Mouse (Mus musculus): ENCODE data around the gene Kazn. TPM values are rescaled to one million over a fixed set of nuclear protein-coding genes. Genes with fewer than 3 reads are reported as not detected.

The Kazn gene
- polyA plus RNA-seq, 1 experiment: 3.7 TPM

DNA sequence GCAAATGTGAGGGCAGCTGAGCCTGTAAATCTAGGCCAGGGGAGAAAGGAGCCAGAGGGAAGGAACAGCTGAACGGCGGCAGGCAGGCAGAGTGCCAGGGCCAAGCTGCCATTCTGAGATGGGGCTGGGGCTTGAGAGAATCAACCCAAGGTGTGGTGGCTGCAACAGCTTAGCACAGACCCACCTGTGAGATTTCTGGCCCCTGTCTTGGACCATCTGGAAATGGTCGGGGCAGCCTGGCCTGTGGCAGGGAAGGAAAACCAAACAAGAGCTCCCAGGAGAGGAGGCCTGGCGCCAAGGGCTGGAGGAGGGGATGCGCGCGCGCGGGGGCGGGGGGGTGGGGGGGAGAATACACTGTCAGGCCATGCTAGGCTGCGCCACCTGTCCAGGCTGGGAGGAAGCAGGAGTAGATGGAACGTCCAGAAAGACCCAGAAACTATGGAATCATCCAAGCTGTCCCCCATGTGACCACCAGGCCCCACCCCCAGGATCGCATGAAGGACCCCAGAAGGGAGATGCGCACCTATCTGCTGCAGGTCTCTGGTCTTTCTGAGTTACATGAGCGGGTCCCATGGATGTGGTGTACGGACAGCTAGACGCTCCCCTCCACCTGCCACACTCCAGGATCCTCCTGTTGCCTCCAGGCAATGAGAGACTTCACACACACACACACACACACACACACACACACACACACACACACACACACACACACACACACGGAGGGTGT lies 158.1 kb downstream of the Kazn start:
- TF ChIP-seq CTCF (IDR thresholded peaks at IDR 0.05; ENCODE audit: control insufficient read depth, insufficient read depth, low read length): no peak
- TF ChIP-seq POLR2A (IDR thresholded peaks at IDR 0.05; ENCODE audit: borderline replicate concordance, control insufficient read depth, low read depth, low read length): no peak
- Histone ChIP-seq H3K27ac (ENCODE audit: control insufficient read depth, insufficient read depth, low read depth, low read length, poor library complexity) (peak overlapping the region; percentile 39), H3K4me1 (ENCODE audit: control insufficient read depth, insufficient read depth, low read length) (peaks cover 5% of the 10 kb centered on the region; the same call in 1 of the 2 replicates), H3K4me3 (replicated peaks; ENCODE audit: control insufficient read depth, low read depth, low read length) (no peak overlapping the region)
- 73% methylated on average over 18 of the region's 18 CpGs for WGBS

DNA sequence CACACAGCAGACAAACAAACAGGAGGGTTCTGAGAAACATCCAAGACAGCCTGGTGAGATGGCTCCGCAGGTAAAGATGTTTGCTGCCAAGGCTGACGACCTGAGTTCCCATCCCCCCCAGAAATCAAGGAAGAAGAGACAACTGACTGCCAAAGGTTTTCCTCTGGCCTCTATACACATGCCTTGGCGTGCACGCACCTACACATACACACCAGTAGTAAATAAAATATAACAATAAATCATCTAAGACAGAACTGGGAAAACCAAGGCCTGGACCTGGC lies 158.8 kb downstream of the Kazn start:
- no peak overlapping the region for H3K4me3 ChIP-seq (replicated peaks; ENCODE audit: control insufficient read depth, low read depth, low read length)
- peaks cover 5% of the 10 kb centered on the region; the same call in 1 of the 2 replicates for H3K4me1 ChIP-seq (ENCODE audit: control insufficient read depth, insufficient read depth, low read length)
- 78% methylated on average over 4 of the region's 4 CpGs for WGBS
- H3K27ac ChIP-seq (ENCODE audit: control insufficient read depth, insufficient read depth, low read depth, low read length, poor library complexity): no peak overlapping the region
- no peak for TF ChIP-seq CTCF (IDR thresholded peaks at IDR 0.05; ENCODE audit: control insufficient read depth, insufficient read depth, low read length)
- TF ChIP-seq POLR2A (IDR thresholded peaks at IDR 0.05; ENCODE audit: borderline replicate concordance, control insufficient read depth, low read depth, low read length): no peak

DNA sequence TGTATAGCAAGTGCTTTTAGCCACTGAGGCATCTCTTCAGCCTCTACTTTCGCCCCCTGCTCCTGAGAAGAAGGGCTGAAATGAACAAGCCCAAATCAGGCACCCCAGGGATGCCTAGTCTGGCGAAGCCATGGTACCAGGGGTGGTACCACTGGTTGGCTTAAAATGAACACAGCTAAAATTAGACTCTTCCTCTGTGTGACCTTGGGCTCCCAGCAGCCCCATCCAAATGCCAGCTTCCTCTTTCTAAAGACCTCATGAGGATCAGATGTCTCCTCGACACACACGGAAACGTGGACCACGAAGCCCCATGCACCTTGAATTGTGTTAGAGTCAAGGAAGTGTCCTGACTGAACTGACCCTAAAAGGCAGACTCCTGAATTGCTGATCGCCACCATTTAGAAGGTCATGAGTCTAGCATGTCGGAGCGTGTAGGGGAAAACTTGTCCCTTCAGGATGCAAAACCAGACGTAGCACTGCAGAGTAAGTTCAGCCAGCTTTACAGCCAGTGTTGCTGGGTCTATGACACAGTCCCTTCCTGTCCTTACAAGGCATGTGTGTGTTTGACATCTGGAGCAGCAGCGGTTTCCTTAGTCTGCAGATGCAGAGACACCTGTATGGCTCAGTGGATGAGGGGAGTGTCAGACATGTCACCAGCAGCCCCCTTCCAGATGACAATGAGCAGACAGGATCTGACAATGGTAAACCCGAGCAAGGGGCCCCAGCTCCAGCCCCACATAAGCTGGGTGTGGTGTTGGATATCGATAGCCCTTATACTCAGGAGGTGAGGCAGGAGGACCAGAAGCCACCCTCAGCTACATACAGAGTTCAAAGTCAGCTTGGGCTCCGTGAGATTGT lies 159.3 kb downstream of the Kazn start:
- WGBS: 28% methylated on average over 14 of the region's 14 CpGs
- TF ChIP-seq CTCF (IDR thresholded peaks at IDR 0.05; ENCODE audit: control insufficient read depth, insufficient read depth, low read length): no peak
- TF ChIP-seq POLR2A (IDR thresholded peaks at IDR 0.05; ENCODE audit: borderline replicate concordance, control insufficient read depth, low read depth, low read length): no peak
- peak overlapping the region; percentile 16 for H3K27ac ChIP-seq (ENCODE audit: control insufficient read depth, insufficient read depth, low read depth, low read length, poor library complexity)
- peaks cover 5% of the 10 kb centered on the region; the same call in 1 of the 2 replicates for H3K4me1 ChIP-seq (ENCODE audit: control insufficient read depth, insufficient read depth, low read length)
- no peak overlapping the region for H3K4me3 ChIP-seq (replicated peaks; ENCODE audit: control insufficient read depth, low read depth, low read length)

DNA sequence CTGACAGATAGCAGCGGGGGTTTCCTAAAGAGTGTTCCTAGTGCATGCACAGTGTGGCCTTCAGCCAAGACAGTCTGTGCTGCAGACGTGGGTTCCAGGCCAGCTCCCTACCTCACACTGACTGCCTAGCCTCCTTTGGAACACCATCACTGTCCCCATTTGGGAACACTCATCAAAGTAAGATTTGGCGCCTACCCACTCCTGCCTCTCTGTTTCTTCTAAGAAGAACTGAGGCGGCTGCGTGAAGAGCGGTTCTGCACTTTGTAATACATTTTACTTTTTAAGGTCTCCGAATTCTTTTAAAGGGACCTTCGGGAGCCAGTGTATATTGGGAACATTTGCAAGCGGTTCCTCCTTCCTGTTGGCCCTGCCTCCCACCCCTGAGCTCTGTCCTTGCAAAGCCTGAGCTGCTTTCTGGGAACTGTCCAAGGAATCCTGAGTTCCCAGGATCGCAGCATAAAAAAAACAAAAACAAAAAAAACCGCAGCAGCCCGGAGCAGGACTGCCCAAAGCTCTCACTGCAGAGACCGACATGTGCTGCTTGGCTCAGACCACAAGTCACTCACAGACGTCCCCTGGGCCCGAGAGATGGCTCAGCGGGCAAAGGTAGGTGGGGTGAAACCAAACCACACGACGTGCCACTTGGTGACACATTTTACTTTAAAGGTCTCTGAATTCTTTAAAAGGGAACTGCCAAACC lies 161.5 kb downstream of the Kazn start:
- Histone ChIP-seq H3K27ac (ENCODE audit: control insufficient read depth, insufficient read depth, low read depth, low read length, poor library complexity) (no peak overlapping the region), H3K4me1 (ENCODE audit: control insufficient read depth, insufficient read depth, low read length) (peaks cover 9% of the 10 kb centered on the region), H3K4me3 (replicated peaks; ENCODE audit: control insufficient read depth, low read depth, low read length) (no peak overlapping the region)
- TF ChIP-seq CTCF (IDR thresholded peaks at IDR 0.05; ENCODE audit: control insufficient read depth, insufficient read depth, low read length) (no peak), POLR2A (IDR thresholded peaks at IDR 0.05; ENCODE audit: borderline replicate concordance, control insufficient read depth, low read depth, low read length) (no peak)
- 15% methylated on average over 18 of the region's 18 CpGs for WGBS

DNA sequence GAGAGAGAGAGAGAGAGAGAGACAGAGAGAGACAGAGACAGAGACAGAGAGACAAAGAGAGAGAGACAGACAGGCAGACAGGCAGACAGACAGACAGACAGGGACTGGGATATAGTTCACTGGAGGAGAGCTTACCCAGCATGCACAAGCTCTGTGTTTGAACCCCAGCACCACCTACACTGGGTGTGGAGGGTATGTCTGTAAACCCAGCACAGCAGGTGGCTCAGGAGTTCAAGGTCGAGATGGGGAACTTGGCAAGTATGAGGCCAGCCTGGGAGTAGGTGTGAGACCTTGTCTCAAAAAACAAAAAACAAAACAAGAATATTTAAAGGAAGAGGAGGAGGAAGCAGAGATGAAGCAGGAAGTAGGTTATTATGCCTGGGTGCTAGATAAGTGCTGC lies 162.3 kb downstream of the Kazn start:
- H3K27ac ChIP-seq (ENCODE audit: control insufficient read depth, insufficient read depth, low read depth, low read length, poor library complexity): no peak overlapping the region
- H3K4me1 ChIP-seq (ENCODE audit: control insufficient read depth, insufficient read depth, low read length): peaks cover 9% of the 10 kb centered on the region
- H3K4me3 ChIP-seq (replicated peaks; ENCODE audit: control insufficient read depth, low read depth, low read length): no peak overlapping the region
- WGBS: 21% methylated on average over 1 of the region's 1 CpGs
- TF ChIP-seq CTCF (IDR thresholded peaks at IDR 0.05; ENCODE audit: control insufficient read depth, insufficient read depth, low read length): no peak
- TF ChIP-seq POLR2A (IDR thresholded peaks at IDR 0.05; ENCODE audit: borderline replicate concordance, control insufficient read depth, low read depth, low read length): no peak

DNA sequence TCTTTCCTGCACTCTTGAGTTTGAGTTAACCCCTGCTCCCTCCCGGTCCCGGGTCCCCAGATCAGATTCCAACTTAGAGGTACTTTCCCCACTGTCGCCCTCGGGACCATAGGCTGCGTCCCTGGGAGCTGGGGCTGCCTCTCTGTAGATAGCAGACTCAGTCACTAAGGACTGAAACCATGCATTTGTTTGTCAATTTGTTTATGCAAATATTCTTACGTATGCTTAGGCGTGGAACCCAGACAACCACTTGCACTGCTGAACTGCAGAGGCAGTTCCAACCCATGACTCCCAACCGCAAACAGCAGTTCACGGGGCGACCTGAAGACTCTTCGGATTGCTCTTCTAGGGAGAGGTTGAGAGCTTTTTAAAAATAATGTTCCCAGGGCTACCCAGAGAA lies 163.3 kb downstream of the Kazn start:
- H3K4me3 ChIP-seq (replicated peaks; ENCODE audit: control insufficient read depth, low read depth, low read length): no peak overlapping the region
- no peak overlapping the region for H3K27ac ChIP-seq (ENCODE audit: control insufficient read depth, insufficient read depth, low read depth, low read length, poor library complexity)
- TF ChIP-seq POLR2A (IDR thresholded peaks at IDR 0.05; ENCODE audit: borderline replicate concordance, control insufficient read depth, low read depth, low read length) (no peak), CTCF (IDR thresholded peaks at IDR 0.05; ENCODE audit: control insufficient read depth, insufficient read depth, low read length) (no peak)
- peaks cover 9% of the 10 kb centered on the region for H3K4me1 ChIP-seq (ENCODE audit: control insufficient read depth, insufficient read depth, low read length)
- WGBS: 87% methylated on average over 11 of the region's 11 CpGs

DNA sequence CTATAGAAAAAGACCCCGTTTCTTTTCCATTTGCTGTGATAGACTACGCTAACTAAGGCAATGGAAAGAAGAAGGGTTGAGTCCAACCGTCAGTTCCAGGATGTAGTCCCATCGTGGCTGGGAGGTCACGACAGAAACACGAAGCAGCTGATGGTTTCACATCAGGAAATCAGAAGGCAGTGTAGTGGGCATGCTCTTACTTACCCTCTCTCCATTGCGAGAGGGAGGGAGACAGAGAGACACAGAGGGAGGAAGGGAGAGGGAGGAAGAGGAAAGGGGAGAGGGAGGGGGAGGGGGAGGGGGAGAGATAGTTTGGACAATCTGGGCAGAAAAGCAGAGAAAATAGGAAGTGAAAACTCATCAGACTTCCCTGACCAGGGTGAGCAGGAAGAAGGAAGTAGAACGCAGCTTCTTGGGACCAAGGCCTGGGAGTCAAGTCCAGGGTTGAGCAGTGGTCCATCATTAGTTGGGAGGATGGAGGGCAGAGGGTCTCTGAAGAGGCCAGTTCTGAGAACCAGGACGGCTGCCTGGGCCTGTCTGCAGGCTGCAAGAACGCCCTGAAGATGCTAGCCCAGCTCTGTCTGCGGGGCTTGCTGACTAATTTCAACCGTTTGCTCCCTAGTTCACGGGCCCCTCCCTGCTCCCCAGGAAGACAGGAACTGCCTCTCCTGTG lies 165.0 kb downstream of the Kazn start:
- TF ChIP-seq CTCF (IDR thresholded peaks at IDR 0.05; ENCODE audit: control insufficient read depth, insufficient read depth, low read length): no peak
- TF ChIP-seq POLR2A (IDR thresholded peaks at IDR 0.05; ENCODE audit: borderline replicate concordance, control insufficient read depth, low read depth, low read length): no peak
- H3K27ac ChIP-seq (ENCODE audit: control insufficient read depth, insufficient read depth, low read depth, low read length, poor library complexity): peak overlapping the region; percentile 63
- 16% methylated on average over 13 of the region's 13 CpGs for WGBS
- H3K4me1 ChIP-seq (ENCODE audit: control insufficient read depth, insufficient read depth, low read length): peaks cover 6% of the 10 kb centered on the region
- no peak overlapping the region for H3K4me3 ChIP-seq (replicated peaks; ENCODE audit: control insufficient read depth, low read depth, low read length)
